Mouse (Mus musculus): Measurements from ENCODE around the gene Dbndd2.
A peak's percentile ranks its signal among the peaks of the same experiment; 100 is the strongest.

- TF ChIP-seq CTCF (conservative IDR thresholded peaks at IDR 0.05; ENCODE audit: low read length) (peak; percentile 30; the same call in 1 of the 2 replicates), NANOG (IDR thresholded peaks at IDR 0.05; ENCODE audit: borderline replicate concordance, low read length) (no peak)
Observed at GRCm38 (mm10) chr2:164520782-164521181, 34.9 kb downstream of the Dbndd2 start.
